Mouse (Mus musculus) lung, postnatal 10 days (tissue): ENCODE measurements around the gene Cdc34.
A peak's percentile ranks its signal among the peaks of the same experiment; 100 is the strongest.

Experiments
- DNase-seq: peaks from one replicate; pipeline ENCODE4 v3.0.0; 2021

Gene Cdc34

GRCm38 (mm10) chr10:79671396-79672087, 10.5 kb upstream of the Cdc34 start:
- no peak for DNase-seq

- no peak for DNase-seq
These were observed 9.9 kb upstream of the Cdc34 start for GRCm38 (mm10) chr10:79672088-79672455.

- no peak for DNase-seq
These were observed 8.9 kb upstream of the Cdc34 start for GRCm38 (mm10) chr10:79673054-79673453.

GRCm38 (mm10) chr10:79675346-79676035, 6.5 kb upstream of the Cdc34 start:
- DNase-seq, result no peak

GRCm38 (mm10) chr10:79680606-79681495, 1.1 kb upstream of the Cdc34 start:
- DNase-seq, result no peak

- DNase-seq, result peak; percentile 40
These were observed 538 bp downstream of the Cdc34 start for GRCm38 (mm10) chr10:79682551-79682915.

GRCm38 (mm10) chr10:79682916-79683582, 1.1 kb downstream of the Cdc34 start:
- DNase-seq, result peak; percentile 80

GRCm38 (mm10) chr10:79683726-79684640, 2.0 kb downstream of the Cdc34 start:
- no peak for DNase-seq

- DNase-seq, result no peak
These were observed 3.0 kb downstream of the Cdc34 start for GRCm38 (mm10) chr10:79684770-79685600.

GRCm38 (mm10) chr10:79686219-79686618, 4.2 kb downstream of the Cdc34 start:
- no peak for DNase-seq

GRCm38 (mm10) chr10:79686691-79687090, 4.7 kb downstream of the Cdc34 start:
- DNase-seq, result no peak

GRCm38 (mm10) chr10:79687513-79687912, 5.5 kb downstream of the Cdc34 start:
- no peak for DNase-seq

GRCm38 (mm10) chr10:79688720-79689119, 6.7 kb downstream of the Cdc34 start, which contains the start of gene Gzmm:
Gzmm (plus strand) TSS chr10:79689020.
- DNase-seq, result no peak

- DNase-seq, result no peak
These were observed 7.2 kb downstream of the Cdc34 start for GRCm38 (mm10) chr10:79689178-79689577.

GRCm38 (mm10) chr10:79691986-79692548, 10.1 kb downstream of the Cdc34 start:
- no peak for DNase-seq

- no peak for DNase-seq
These were observed 11.8 kb downstream of the Cdc34 start for GRCm38 (mm10) chr10:79693580-79694378.

GRCm38 (mm10) chr10:79694379-79694655, 12.3 kb downstream of the Cdc34 start:
- DNase-seq, result no peak

- peak; percentile 90 for DNase-seq
These were observed 13.5 kb downstream of the Cdc34 start for GRCm38 (mm10) chr10:79695231-79696128.

GRCm38 (mm10) chr10:79696129-79696651, 14.2 kb downstream of the Cdc34 start:
- peak; percentile 52 for DNase-seq
